Mouse (Mus musculus) retina, postnatal 7 days (tissue): ENCODE results near the gene Sgce.

Source experiments
- DNase-seq: peaks from one replicate; pipeline ENCODE4 v3.0.0-alpha.2; 2012; ENCODE audit warnings: low read depth, low spot score

Gene Sgce

GRCm38 (mm10) chr6:4652596-4653134 lies 94.3 kb downstream of the Sgce start:
- no peak for DNase-seq

GRCm38 (mm10) chr6:4647351-4647750 lies 99.7 kb downstream of the Sgce start:
- no peak for DNase-seq

DNA sequence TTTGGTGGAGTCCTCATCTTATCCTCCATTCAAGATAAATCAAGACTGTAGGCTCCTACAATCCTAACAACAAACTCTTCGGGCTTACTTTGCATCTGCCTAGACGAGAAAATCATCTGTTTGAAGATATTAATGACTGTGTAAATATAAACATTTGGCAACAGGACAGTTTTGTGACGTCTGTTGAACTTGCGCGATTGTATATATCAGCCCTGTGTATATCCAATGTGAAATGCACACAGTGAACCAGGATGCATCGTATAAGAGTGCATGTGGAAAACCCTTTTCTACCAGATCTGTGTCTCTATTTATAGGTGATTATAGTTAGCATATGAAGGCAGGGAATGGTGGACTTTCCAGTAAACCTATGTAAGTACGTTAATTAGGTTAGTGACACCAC lies 104.9 kb downstream of the Sgce start:
- no peak for DNase-seq

DNA sequence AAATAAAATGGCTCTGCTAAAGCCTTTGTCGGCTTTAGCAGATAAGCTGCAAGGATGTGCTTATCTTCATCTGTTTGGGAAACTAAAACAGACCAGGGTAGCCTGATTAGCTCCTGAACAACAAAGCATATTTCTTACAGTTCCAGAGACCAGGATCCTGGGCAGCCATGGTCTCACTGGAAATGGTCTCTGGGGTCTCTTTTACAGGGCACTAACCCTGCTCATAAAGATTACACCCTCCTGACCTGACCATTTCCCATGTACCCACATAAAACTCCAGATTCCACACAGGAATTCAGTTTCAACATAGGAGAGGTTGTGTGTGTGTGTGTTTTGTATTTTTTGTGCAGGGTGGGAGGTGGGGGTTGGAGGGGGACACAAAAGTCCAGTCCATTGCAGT lies 112.2 kb downstream of the Sgce start:
- DNase-seq, result no peak

DNA sequence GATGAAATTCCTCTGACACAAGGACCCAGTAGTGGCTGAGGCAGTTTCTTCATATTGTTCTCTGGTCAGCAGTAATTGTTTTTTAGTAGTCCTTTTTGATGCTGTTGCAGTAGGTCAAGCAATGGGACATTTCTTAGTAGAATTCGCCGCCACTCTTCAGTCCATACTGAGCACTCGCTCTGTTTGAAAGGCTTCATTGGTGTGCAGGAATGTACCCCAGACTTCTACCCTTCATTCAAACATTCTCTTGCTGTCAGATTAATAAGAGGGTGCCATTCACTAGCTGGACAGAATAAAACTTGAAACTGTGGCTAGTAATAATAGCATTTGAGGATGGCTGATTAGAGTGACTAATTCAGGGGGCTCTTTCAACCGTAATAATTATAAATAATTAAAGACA lies 113.8 kb downstream of the Sgce start:
- DNase-seq, result no peak

GRCm38 (mm10) chr6:4631464-4631863 lies 115.5 kb downstream of the Sgce start:
- DNase-seq, result no peak
